Mouse (Mus musculus) forebrain, embryonic 16.5 days (tissue): ENCODE results near the gene Ctsc. TPM values are rescaled to one million over a fixed set of nuclear protein-coding genes. Genes with fewer than 3 reads are reported as not detected.

Source experiments
- ATAC-seq: fragments of 200-750 bp; cut with Nextera tagmentation; 2 replicates; pipeline ENCODE4 v1.8.0; 2017; ENCODE audit warnings: mild to moderate bottlenecking, moderate library complexity
- H3K27ac ChIP-seq: fragments of 300-500 bp; sonication (generic); 2 replicates; pipeline ENCODE4 v1.5.1; 2014; ENCODE audit warnings: low read length, control low read depth
- H3K27me3 ChIP-seq: fragments of 300-500 bp; sonication (generic); replicated peaks from 2 replicates; pipeline ENCODE4 v1.6.1; 2014; ENCODE audit warnings: low read length; ENCODE audit not compliant: control insufficient read depth, insufficient read depth
- H3K36me3 ChIP-seq: fragments of 300-500 bp; sonication (generic); 2 replicates; pipeline ENCODE4 v1.6.1; 2014; ENCODE audit not compliant: control insufficient read depth, insufficient read depth
- H3K4me1 ChIP-seq: fragments of 300-500 bp; sonication (generic); replicated peaks from 2 replicates; pipeline ENCODE4 v1.6.1; 2014; ENCODE audit warnings: low read length; ENCODE audit not compliant: control insufficient read depth, insufficient read depth
- H3K4me2 ChIP-seq: fragments of 300-500 bp; sonication (generic); 2 replicates; pipeline ENCODE4 v1.6.1; 2014; ENCODE audit warnings: mild to moderate bottlenecking, low read length, control low read depth
- H3K4me3 ChIP-seq: fragments of 300-500 bp; sonication (generic); replicated peaks from 2 replicates; pipeline ENCODE4 v1.5.1; 2014; ENCODE audit warnings: mild to moderate bottlenecking, low read length, control low read depth
- H3K9ac ChIP-seq: fragments of 300-500 bp; sonication (generic); replicated peaks from 2 replicates; pipeline ENCODE4 v1.6.1; 2014; ENCODE audit warnings: low read depth, low read length, control low read depth
- H3K9me3 ChIP-seq: fragments of 300-500 bp; sonication (generic); 2 replicates; pipeline ENCODE4 v1.6.1; 2016; ENCODE audit warnings: low read length; ENCODE audit not compliant: control insufficient read depth
- WGBS: fragments of 180-500 bp; shearing (Covaris S2); extraction: QIAGEN DNeasy Blood & Tissue Kit; methylation state at CpG from one replicate; pipeline ENCODE4 v1.1.7; 2014; 5-methylcytosine and 5-hydroxymethylcytosine counted together
- polyA plus RNA-seq: library from polyadenylated mRNA; unstranded; fragments of >200 nt; fragmentation: Nextera tagmentation; extraction: Ambion mirVana; gene quantifications from 2 replicates; pipeline ENCODE4 v1.2.1, GENCODE M21; 2015

Ctsc gene
- polyA plus RNA-seq, 1 experiment from 2014 or later = 8.8 TPM

DNA sequence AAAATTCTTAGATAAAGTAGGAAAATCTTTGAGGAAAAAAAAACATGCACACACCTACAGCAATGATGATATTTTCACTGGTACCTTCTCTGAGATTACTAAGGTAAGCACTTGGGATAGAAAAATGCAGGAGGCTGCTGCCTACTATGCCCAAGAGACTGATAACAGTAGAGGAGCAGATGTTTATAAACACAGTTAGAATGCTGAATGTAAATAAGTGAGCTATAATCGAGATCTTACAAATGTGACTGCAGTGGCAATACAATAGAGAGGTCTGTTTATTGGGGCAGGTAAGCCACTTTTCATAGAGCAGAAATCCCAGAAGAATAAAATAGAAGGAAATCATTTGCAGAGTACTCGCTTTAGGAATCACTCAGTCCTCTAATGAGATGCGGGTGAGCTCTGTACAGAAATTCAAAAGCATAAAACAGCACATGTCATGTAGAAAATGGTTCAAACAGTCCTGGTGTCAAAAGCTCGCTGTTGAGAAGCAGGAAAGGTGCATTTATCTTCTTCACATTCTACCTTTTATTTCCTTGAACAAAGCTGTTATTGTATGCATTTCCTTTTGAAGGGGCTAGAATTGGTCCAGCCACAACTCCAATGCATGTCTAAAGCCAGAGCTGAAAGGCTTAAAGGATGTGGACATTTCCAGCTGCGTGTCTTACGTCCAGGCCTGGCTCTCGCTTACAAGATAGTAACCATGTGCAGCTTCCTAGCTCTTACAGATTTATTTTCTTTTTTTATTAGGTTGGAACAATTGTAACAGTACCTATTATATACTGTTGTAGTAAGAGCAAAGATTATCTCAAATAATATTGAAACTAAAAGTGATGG, 80.4 kb downstream of the Ctsc start:
- Histone ChIP-seq H3K4me2 (no peak overlapping the region), H3K4me3 (no peak overlapping the region), H3K27ac (no peak overlapping the region), H3K36me3 (no peaks in the 10 kb centered on the region), H3K9me3 (no peaks in the 10 kb centered on the region), H3K4me1 (no peaks in the 10 kb centered on the region), H3K27me3 (no peaks in the 10 kb centered on the region), H3K9ac (no peak overlapping the region)
- 47% methylated on average over 7 of the region's 7 CpGs for WGBS
- ATAC-seq = no peak

Other genes starting within 250 kb of the Ctsc start
- 0.25 and 0.30 TPM in 2 replicates for gene Rab38, start 152.2 kb downstream of the Ctsc start, polyA plus RNA-seq